Mouse (Mus musculus) heart, adult 2 months (tissue): ENCODE measurements around the gene Srek1ip1.

ENCODE experiments used
- CTCF ChIP-seq: fragments of 200-600 bp; IDR thresholded peaks from 2 replicates; pipeline ENCODE4 v1.8.1; 2022; ENCODE audit warnings: antibody characterized with exemption, mild to moderate bottlenecking, moderate library complexity
- EP300 ChIP-seq: fragments of 200-500 bp; IDR thresholded peaks from 2 replicates; pipeline ENCODE4 v1.6.1; 2011; ENCODE audit warnings: low read depth, low read length, control low read depth; ENCODE audit not compliant: insufficient read depth
- POLR2A ChIP-seq: fragments of 200-500 bp; IDR thresholded peaks from 2 replicates; pipeline ENCODE4 v1.6.1; 2011; ENCODE audit warnings: mild to moderate bottlenecking, low read depth, low read length, control low read depth; ENCODE audit not compliant: insufficient read depth

DNA sequence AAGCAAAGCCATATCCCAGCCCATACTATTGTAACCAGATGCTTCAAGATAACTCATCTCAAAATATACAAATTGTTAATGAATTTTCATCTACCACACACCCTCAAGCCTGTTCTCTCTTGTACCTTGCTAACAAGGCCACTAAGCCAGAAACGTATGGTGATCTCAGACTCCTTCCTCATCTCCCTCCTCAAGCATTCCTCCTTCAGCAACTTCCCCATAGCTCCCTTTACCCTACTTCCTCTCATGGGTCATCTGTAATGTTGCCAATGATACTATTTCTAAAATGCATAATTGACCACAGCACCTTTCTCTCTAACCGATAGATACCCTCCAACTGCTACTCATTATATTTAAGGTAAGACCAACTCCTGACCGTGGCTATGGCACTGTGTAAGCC is 2.1 kb downstream of the Srek1ip1 start:
- TF ChIP-seq POLR2A (no peak), CTCF (no peak), EP300 (no peak)
